Mouse (Mus musculus) B cell, adult (primary cell): ENCODE measurements around the gene Gjc2. TPM values are rescaled to one million over a fixed set of nuclear protein-coding genes. Genes with fewer than 3 reads are reported as not detected.

Experiments used
- total RNA-seq: library from RNA; stranded (reverse); gene quantifications from 4 replicates; pipeline ENCODE4 v1.2.4, GENCODE M21; 2023; ENCODE audit not compliant: inconsistent age

Gjc2 gene
- total RNA-seq, result not detected in 4 replicates

GRCm38 (mm10) chr11:59182864-59183331, at the start of gene Gjc2:
Gene Gjc2 (minus strand): TSS chr11:59183213.

GRCm38 (mm10) chr11:59228122-59228953, 45.3 kb upstream of the Gjc2 start, which contains the start of gene Arf1:
Gene Arf1 (minus strand): TSS chr11:59228270.

DNA sequence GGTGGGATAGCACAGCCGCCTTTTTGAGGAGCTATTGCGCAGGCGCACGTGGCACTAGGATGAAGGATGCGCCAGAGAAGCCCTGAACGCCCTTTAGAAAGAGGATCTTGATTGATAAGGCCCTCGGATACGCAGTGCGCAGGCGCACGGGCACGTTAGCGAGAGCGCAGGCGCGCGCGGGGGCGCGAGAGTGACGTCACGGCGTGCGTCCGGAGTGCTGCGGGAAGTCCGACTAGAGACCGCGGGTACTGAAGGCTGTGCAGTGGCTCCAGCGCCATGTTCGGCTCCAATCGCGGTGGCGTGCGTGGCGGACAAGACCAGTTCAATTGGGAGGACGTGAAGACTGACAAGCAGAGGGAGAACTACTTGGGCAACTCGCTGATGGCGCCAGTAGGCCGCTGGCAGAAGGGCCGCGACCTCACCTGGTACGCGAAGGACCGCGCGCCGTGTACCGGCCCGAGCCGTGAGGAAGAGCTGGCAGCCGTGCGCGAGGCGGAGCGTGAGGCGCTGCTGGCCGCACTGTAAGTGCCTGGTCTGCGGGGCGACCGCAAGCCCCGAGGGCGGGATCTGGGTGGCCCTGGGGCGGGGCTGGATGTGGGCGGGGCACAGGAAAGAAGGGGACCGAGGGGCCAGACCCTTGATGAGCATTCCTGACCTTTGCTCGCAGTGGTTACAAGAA, 25.3 kb upstream of the Gjc2 start, which contains the start of gene 2310033P09Rik:
Gene 2310033P09Rik, plus strand, starts transcription at position 169 of the 679 bp plus-strand sequence.

DNA sequence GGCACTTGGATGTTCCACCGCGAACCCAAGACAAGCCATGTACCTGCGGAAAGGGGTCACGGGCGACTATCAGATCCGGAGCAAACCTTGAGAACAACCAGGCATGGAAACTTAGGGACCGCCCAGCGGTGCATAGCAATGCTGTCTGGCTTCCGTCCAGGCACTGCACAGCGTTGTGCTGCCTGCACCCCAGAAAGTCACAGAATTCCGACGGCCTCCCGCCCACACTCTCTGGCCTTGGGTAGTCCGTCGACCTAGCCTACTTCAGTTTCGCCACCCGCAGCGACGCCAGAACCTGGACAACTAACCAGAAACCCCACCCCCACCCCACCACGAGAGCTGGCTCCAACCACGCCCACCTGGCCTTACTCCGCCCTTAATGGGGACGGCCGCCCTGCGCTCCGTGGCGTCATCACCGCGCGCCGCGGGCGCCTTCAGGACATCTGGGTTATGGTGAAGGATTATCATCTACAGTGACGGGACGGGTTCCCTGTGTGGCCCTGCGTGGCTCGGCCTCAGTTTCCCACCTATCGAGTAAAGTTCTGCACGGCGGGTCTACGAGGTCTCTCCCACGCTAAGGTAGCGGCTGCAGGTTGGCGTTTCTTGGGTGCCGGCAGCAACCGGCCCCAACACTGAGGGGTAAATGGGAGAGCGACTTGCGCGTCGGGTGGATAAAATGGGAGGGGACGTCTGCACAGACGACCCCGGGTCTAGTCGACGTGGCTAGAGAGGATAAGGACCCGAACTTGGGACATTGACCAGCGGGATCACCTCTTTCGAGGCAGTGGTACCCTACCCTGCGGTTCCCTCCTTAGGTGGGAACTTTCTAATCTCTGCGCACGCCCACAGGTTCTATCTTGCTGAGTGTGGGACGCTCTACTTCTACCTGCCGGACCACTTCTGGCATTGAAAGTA, 19.3 kb upstream of the Gjc2 start, which contains the start of gene Mrpl55:
Gene Mrpl55, plus strand, starts transcription at position 406 of the 915 bp plus-strand sequence.

GRCm38 (mm10) chr11:59192059-59192386, 9.0 kb upstream of the Gjc2 start, which contains the start of gene Guk1:
Gene Guk1 (minus strand): TSS chr11:59192212.

GRCm38 (mm10) chr11:59163255-59164236, 19.5 kb downstream of the Gjc2 start, which contains the start of gene Iba57:
Gene Iba57 (minus strand): TSS chr11:59163739.

GRCm38 (mm10) chr11:59135904-59136452, 47.0 kb downstream of the Gjc2 start, which contains the start of gene Obscn:
Gene Obscn (minus strand): TSS chr11:59136402.

Other genes with a start within 250 kb of the Gjc2 start
- 125 to 135 TPM (median 129 TPM) in 4 replicates for gene Rnf187, start 244.3 kb downstream of the Gjc2 start, total RNA-seq
- 15.9 to 25.1 TPM (median 21.4 TPM) in 4 replicates for gene Hist3h2ba, start 234.3 kb downstream of the Gjc2 start, total RNA-seq
- gene Hist3h2a, start 228.5 kb downstream of the Gjc2 start, total RNA-seq, result 63.1 to 74.2 TPM (median 70.1 TPM) in 4 replicates
- gene Trim17, start 228.5 kb downstream of the Gjc2 start, total RNA-seq, result 0.19 to 0.42 TPM (median 0.38 TPM) in 3 of 4 replicates, not detected in the other
- 117 to 129 TPM (median 123 TPM) in 4 replicates for gene Trim11, start 205.1 kb downstream of the Gjc2 start, total RNA-seq
- gene Obscn, start 46.8 kb downstream of the Gjc2 start, total RNA-seq, result 0.15 to 0.51 TPM (median 0.42 TPM) in 4 replicates
- 32.2 to 40.6 TPM (median 34.8 TPM) in 4 replicates for gene Iba57, start 19.5 kb downstream of the Gjc2 start, total RNA-seq
- 30.0 to 37.8 TPM (median 34.6 TPM) in 4 replicates for gene Guk1, start 9.0 kb upstream of the Gjc2 start, total RNA-seq
- gene Mrpl55, start 19.3 kb upstream of the Gjc2 start, total RNA-seq, result 15.0 to 17.5 TPM (median 15.9 TPM) in 4 replicates
- 29.1 to 32.2 TPM (median 30.1 TPM) in 4 replicates for gene 2310033P09Rik, start 25.1 kb upstream of the Gjc2 start, total RNA-seq
- 256 to 269 TPM (median 262 TPM) in 4 replicates for gene Arf1, start 45.1 kb upstream of the Gjc2 start, total RNA-seq
- not detected in 4 replicates for gene Wnt3a, start 107.5 kb upstream of the Gjc2 start, total RNA-seq
- gene Wnt9a, start 123.7 kb upstream of the Gjc2 start, total RNA-seq, result not detected in 4 replicates
- not detected in 4 replicates for gene Prss38, start 192.4 kb upstream of the Gjc2 start, total RNA-seq